Mouse (Mus musculus) adrenal gland, postnatal 36 days (tissue): ENCODE measurements around the gene Atg4a-ps. TPM values are rescaled to one million over a fixed set of nuclear protein-coding genes. Genes with fewer than 3 reads are reported as not detected.

Experiments
- DNase-seq, 2 experiments: peaks; one replicate each; pipeline ENCODE4 v3.0.0; 2021; ENCODE audit warnings: mixed read lengths in 1 of 2
- microRNA-seq: library from miRNA; unstranded; fragments of <30 nt; microRNA quantifications from one replicate; pipeline ENCODE4 v1.2.0, GENCODE M21; 2021
- total RNA-seq, 2 experiments: library from RNA; stranded (reverse); gene quantifications; 2 replicates each; pipeline ENCODE4 v1.2.3; 2021

Gene Atg4a-ps
- total RNA-seq, 2 experiments from 2014 or later = 2.1 TPM; not detected in 1

DNA sequence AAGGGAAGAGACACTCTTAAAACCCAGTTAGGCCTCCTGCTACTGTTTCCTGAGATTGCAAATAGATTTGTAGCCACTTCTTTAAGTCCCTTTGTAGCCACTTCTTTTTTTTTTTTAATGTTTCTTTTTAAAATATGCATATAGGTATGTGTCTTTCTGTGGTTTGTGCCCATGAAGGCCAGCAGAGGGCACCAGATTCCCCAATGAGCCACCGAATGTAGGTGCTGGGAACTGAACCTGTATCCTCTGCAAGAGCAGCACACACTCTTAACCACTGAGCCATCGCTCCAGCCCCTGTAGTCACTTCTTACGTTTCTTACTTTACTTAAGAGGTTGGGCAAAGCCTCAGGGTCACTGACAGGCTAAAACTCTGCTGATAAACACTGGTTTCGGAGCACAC is 19.4 kb downstream of the Atg4a-ps start:
- DNase-seq = no peak

DNA sequence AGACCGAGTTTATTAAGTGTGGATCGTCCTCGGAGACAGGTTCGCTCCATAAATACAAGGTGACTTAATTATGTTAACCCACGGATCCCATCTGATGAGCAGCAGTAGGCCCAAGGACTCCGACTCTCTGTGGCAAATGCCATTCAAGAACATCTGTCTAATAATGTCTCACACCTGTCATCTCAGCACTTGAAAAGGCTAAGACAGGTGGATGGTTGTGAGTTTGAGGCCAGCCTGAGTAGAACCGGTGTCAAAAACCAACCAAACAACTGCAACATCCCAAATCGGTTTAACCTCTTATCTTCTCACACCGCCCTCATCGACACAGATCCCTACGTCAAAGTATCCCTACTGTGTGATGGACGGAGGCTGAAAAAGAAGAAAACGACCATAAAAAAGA is 20.7 kb downstream of the Atg4a-ps start:
- no peak for DNase-seq

DNA sequence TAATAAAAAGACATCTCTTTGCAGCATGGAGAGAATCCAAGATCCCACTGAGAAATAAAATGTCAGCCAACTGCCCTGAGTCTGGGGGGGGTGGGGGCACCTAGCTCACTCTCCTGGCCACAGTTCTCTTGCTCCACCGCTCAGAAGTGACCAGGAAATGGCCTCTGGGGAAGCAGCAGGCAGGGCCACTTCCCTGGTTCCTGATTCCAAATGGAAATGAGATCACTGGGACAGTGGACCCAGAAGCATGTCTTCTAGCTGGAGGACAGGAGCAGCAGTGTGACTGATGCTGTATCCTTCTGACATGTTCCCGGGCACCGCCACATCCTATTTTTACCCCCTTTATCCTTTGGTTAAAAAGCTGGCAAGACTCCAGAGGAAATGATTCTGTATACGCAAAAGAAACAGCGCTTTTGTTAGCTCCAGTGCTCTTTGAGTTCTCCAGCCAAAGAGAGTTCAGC is 21.2 kb downstream of the Atg4a-ps start:
- no peak for DNase-seq

DNA sequence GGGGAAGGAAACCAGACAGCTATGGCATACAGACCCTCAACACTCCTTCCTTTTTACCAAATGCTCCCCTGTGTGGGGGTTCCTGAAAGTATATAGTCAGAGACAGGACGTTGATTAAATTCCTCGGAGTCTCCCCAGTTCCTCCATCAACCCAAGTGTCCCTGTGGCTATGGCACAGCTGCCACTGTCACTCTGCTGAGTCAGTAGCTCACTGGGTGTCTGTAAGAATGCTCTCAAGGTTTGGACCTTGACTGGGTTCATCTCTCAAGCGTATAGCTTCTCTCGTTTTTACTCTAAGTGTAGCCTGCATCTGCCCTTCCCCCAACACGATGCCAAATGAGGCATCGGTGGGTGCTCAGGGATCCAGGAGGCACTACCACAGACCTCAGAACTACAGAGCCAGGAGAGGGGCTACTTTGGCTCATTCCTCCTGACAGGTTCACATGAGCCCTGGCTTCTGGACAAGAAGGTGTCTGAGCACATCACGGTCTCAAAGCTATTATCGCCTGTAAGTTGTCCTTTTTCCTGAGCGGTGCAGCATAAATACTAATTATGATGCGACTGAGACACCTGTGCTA is 21.9 kb downstream of the Atg4a-ps start:
- DNase-seq = peak in 1 of 2 experiments; percentile 8

DNA sequence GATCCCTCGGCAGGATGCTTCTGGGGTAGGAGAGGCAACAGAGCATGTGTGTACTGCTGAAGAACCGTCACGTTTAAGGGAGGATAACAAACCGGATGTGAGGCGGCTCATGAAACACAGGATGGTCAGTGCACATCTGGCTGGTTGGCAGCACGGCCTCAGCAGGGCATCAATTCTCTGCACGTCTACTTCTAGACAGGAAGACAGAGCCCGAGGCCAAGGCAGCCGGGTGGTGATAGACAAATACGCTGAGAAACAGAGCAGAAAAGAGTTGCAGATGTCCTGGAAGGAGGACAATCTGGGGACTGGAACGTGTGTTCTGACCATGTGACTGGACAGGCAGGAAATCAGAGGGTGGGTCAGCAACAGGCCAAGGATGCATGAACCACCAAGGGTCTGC is 25.8 kb downstream of the Atg4a-ps start:
- DNase-seq = no peak

DNA sequence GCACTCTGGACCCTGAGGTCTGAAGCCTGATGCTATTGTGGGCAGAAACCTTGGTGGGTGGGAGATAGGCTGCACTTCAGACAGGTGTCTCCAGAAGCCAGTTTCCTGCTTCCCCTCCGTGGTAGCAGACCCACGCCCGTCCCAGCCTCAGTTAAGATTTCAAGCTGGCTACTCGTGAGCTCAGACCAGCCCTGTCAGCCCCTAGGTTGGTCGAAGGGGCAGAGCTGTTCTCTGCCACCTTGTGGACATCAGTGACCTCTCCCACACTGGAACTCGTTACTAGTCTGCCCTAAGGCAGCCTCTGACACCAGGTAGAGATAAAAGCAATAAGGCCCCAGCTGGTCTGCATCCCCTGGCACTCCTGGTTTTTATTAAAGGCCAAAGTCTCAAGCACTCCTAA is 28.9 kb downstream of the Atg4a-ps start:
- DNase-seq = no peak

DNA sequence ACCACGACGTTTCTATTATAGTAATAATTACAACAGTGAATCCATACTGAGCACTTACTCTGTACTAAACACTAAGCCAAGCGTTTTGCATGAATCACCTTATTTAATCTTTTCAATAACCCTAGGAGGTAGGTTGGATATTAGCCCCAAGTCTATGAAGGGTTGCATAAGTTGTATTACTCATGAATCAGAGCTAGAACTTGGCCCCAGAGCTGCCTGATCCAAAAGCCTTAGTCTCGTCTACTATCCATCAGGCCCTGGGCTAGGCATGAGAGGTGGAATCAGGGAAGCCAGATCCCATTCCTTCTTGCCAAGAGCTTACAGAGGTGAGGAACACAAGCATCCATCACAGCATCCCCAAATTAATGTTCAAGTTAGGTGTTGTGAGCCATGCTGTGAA is 30.2 kb downstream of the Atg4a-ps start:
- no peak for DNase-seq

DNA sequence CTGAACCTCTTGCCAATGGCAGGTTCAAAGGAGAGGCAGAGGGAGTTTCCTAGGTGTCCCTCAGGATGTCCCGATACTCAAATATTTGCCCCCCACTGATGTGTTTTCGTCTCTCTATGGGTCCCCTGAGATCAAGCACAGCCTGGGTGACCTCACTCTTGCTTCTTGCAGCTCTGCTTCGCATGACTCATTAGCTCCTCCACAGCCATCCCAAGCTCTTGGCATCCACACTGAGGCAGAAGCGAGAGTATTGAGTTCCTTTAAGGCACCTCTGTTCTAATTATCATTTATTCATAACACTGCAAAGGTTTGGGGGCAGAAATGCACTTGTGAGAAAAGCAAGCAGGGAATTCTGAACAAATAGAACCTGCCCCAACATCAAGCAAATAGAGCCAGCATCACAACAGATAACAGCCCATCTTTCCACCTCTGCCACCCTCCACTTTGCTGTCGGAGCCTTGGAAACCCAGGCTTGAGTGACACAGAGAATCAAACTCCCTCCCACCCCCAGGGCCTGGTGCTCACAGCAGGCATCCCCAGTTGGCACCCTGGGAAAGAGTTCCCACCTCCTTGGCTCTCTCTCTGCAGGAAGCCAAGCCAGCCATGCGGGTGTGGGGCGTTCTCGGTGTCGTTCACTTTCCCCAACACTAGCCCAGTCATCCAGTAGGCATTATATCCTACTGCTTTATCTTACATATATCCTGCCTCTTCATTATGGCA is 33.1 kb downstream of the Atg4a-ps start:
- DNase-seq = no peak

DNA sequence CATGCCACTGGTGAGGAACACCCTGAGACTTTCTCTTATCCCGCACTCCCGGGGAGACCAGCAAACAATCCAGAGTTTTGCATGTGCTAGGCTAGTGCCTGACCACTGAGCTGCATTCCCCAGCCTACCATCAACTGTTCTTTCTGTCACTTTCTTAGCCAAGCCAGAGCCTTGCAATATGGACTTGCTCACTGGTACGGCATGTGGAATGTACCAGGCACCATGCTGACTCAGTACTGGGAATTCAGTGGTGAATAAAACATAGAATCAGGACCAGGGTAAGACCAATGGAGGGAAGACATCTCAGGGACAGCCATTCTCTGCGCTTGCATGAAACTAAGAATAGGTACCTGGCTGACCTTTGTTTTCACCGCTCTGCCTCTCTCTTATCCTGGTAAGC is 35.6 kb downstream of the Atg4a-ps start:
- no peak for DNase-seq

DNA sequence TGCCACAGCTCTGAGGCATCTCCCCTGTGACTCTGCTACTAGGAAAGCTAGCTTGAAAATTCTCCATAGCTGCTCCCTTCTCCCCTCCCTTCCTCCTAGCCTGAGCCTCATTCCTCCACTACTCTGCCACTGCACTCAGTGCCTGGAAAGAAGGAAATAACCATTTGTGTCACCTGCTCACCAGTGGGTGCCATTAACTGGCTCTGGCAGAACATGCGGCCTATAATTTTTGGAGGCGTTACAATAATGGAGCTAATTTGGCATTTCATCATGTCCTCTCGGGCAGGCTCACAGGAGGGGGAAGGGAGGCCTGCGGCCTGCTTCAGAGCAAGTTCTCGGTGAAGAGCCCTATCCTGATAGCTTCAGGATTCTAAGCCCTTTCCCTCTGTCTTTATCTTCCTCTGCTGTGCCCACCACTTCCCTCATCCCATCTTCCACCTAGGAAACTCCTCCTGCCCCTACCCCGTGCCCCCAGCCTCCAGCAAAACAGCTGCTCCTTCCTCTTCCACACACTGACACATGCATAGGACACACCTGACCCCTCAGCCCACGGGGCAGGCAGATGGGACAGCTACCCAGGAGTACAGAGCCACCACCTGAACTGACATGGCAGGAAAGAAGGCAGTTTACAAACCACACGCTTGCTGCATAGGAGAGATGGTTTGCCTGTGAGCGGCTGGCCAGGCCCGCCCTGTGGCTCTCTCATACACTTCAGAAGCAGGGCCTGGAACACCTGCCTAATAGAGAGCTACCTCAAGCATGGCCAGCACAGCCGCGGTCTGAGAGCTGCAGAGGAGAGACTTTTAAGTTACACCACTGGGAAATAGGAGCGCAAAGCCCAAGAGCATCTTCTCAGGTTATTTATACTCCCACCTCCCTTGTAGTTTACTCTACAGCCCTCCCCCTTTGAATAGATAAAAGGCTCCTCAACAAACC is 38.9 kb downstream of the Atg4a-ps start:
- no peak for DNase-seq

DNA sequence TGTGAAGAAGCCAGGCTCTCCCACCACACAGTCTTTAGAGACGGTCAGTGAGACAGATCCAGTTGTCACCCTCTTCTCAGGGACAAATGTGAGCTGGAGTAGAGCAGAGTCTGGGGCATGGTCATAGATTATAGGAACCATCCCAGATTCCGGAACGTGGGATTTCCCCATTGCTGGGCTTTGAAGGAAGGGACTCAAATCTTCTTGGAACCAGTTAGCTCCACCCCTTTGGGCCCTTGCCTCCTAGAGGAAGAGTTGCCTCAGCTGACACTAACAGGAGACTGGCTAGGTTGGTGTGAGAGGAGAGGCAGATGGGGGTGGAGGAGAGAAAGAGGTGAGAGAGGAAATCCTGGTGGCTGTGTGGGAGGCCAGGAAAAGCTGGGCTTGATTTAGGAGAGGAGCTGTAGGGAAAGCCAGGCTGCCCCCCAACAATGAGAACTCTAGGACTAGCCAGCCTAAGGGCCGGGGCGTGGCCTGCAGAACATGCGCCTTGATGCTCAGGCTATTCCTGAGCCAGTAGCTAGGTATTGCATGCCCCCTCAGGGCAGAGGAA is 39.7 kb downstream of the Atg4a-ps start:
- no peak for DNase-seq

DNA sequence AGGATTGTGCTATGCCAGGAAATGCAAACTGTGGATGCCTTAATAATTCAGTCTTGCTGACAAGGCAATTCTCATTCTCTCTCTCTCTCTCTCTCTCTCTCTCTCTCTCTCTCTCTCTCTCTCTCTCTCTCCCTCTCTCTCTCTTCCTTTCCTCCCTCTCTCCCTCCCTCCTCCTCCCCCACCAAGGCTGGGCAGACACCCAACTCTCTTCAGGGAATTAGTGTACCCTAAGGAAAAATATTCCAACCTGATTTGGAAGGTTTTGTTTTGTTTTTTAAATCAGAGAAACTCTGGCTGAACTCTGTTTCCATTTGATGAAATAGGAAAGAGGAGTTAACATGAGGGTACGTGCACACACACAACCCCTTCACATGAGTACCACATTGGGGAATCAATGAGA is 44.3 kb downstream of the Atg4a-ps start:
- no peak for DNase-seq

DNA sequence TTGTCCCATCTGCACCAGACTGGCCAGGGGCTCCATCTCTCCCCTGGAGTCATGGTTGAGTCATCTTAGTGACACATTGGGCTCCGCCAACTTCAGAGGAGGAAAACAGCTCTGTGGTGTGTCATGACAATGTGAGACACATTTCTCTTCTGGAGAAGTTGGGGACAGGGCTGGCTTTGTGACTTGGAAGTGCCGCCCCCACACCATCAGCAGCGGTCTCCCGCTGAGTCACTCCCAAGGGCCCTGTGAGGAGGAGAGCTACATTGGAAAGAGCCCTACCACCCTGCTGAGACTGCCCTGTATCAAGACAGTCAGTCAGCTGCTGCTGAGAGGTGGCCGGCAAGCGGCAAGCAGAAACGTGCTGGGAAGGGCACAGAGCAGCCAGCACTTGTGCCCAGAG is 44.9 kb downstream of the Atg4a-ps start:
- peak; percentile 43 to 55 for DNase-seq

DNA sequence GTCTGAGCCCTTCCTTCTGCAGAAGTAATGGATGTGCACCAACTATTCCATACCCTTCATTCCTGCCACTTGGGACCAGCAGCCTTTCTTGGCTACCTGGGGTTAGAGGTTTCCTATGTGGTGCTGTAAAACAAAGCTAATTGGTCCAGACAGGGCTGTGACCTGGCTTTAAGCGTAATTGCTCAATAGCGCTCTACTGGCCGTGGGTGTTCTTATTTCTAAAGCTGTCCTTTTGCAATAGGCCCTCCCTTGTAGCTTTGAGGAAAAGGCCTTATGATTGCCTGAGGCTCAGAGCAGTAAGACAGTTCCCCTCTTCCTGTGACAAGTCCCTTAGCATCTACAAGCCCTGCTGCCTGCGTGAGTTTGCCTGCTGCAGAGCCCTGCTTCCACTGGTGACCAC is 48.3 kb downstream of the Atg4a-ps start:
- no peak for DNase-seq

DNA sequence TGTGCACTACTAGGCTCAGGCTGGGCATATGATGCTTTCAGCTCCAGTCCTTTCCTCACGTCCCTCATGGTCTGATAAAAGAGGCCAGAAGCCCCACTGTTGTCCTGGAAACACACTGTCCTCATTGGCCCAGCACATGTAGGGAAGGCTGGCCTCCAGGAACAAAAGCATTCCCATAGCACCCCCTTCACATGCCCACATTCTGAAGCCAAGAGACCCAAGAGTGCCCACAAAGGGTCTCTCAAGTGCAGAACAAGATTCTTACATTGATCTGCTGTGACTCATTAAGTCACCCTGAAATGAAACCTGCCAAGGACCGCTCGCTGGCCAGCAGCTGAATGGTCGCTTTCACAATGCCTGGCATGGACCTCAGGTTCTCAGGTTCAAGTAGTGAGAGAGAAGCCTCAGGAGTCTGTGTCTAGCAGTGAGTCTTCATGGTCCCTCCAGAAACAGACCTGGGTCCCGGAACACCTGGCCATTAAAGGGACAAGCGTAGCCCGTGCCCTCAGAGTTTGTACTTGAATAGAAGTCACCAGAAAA is 50.5 kb downstream of the Atg4a-ps start:
- DNase-seq = peak; percentile 23 to 64

Small RNA genes within 50 kb of the gene (microRNA-seq; reads per million reads assigned to microRNA genes)
- gene Gm25325 = not detected

Other genes with a start within 250 kb of the Atg4a-ps start
- not detected for gene Syt6, start 70.8 kb downstream of the Atg4a-ps start, total RNA-seq
- 10 to 100 TPM; 14.4 to 19.5 TPM for gene Olfml3, start 91.9 kb upstream of the Atg4a-ps start, total RNA-seq
- not detected for gene Gm10964, start 93.3 kb upstream of the Atg4a-ps start, total RNA-seq
- 100 to 1,000 TPM; 120 to 165 TPM for gene Hipk1, start 145.5 kb upstream of the Atg4a-ps start, total RNA-seq
- 10 to 100 TPM; 15.1 to 15.8 TPM for gene Dclre1b, start 163.4 kb upstream of the Atg4a-ps start, total RNA-seq
- 10 to 100 TPM; 17.4 to 20.3 TPM for gene Ap4b1, start 163.5 kb upstream of the Atg4a-ps start, total RNA-seq
- under 1 TPM; 0.13 to 0.30 TPM for gene Gm43064, start 163.5 kb upstream of the Atg4a-ps start, total RNA-seq
- gene Bcl2l15, start 186.5 kb upstream of the Atg4a-ps start, total RNA-seq = not detected
- gene Ptpn22, start 213.7 kb upstream of the Atg4a-ps start, total RNA-seq = 1 to 10 TPM; 1.4 to 1.7 TPM